Mouse (Mus musculus) olfactory bulb, adult 2 months (tissue): ENCODE data around the gene Ak2.

ENCODE experiments used
- CTCF ChIP-seq: fragments of 200-500 bp; IDR thresholded peaks from 2 replicates; pipeline ENCODE4 v1.5.1; 2012; ENCODE audit warnings: low read depth, mild to moderate bottlenecking, low read length, moderate library complexity; ENCODE audit not compliant: insufficient read depth
- POLR2A ChIP-seq: fragments of 200-500 bp; IDR thresholded peaks from 2 replicates; pipeline ENCODE4 v1.6.1; 2012; ENCODE audit warnings: mild to moderate bottlenecking, low read depth, low read length, moderate library complexity; ENCODE audit not compliant: insufficient read depth

- TF ChIP-seq POLR2A (no peak), CTCF (no peak)
Measured at GRCm38 (mm10) chr4:129032963-129033951, 41.5 kb downstream of the Ak2 start.
